Mouse (Mus musculus) embryonic facial prominence, embryonic 10.5 days (tissue): ENCODE results near the gene Cela1. TPM values are rescaled to one million over a fixed set of nuclear protein-coding genes. Genes with fewer than 3 reads are reported as not detected.

ENCODE experiments used
- DNase-seq: peaks from one replicate; pipeline ENCODE4 v3.0.0-alpha.2; 2017; ENCODE audit warnings: low spot score
- H3K27ac ChIP-seq: fragments of 300-500 bp; sonication (generic); replicated peaks from 2 replicates; pipeline ENCODE4 v1.5.1; 2016; ENCODE audit warnings: mild to moderate bottlenecking
- H3K27me3 ChIP-seq: fragments of 300-500 bp; sonication (generic); replicated peaks from 2 replicates; pipeline ENCODE4 v1.6.1; 2016; ENCODE audit warnings: low read depth, mild to moderate bottlenecking; ENCODE audit not compliant: poor library complexity, severe bottlenecking
- H3K36me3 ChIP-seq: fragments of 300-500 bp; sonication (generic); replicated peaks from 2 replicates; pipeline ENCODE4 v1.6.1; 2016; ENCODE audit warnings: mild to moderate bottlenecking, moderate library complexity
- H3K4me1 ChIP-seq: fragments of 300-500 bp; sonication (generic); 2 replicates; pipeline ENCODE4 v1.6.1; 2016
- H3K4me3 ChIP-seq: fragments of 300-500 bp; sonication (generic); 2 replicates; pipeline ENCODE4 v1.5.1; 2016; ENCODE audit warnings: mild to moderate bottlenecking, moderate library complexity
- H3K9me3 ChIP-seq: fragments of 300-500 bp; sonication (generic); 2 replicates; pipeline ENCODE4 v1.6.1; 2016; ENCODE audit warnings: mild to moderate bottlenecking
- WGBS: fragments of 180-500 bp; shearing (Covaris S2); methylation state at CpG from one replicate; pipeline ENCODE4 v1.1.7; 2016; 5-methylcytosine and 5-hydroxymethylcytosine counted together
- microRNA-seq: library from miRNA; unstranded; fragments of <30 nt; microRNA quantifications from one replicate; pipeline ENCODE4, GENCODE M21; 2017
- polyA plus RNA-seq: library from polyadenylated mRNA; unstranded; fragments of >200 nt; fragmentation: Nextera tagmentation; extraction: Ambion mirVana; gene quantifications from 2 replicates; pipeline ENCODE4 v1.2.1, GENCODE M21; 2016

Cela1 gene
- polyA plus RNA-seq, 1 experiment from 2014 or later, result 1.7 TPM

- Histone ChIP-seq H3K9me3 (no peaks in the 10 kb centered on the region), H3K4me3 (no peak overlapping the region), H3K27me3 (peaks cover 23% of the 10 kb centered on the region), H3K27ac (no peak overlapping the region), H3K4me1 (peaks cover 17% of the 10 kb centered on the region), H3K36me3 (no peaks in the 10 kb centered on the region)
- WGBS, result 14% methylated on average over 10 of the region's 10 CpGs
- DNase-seq, result no peak
Measured at GRCm38 (mm10) chr15:100627287-100627686, 60.4 kb downstream of the Cela1 start.

DNA sequence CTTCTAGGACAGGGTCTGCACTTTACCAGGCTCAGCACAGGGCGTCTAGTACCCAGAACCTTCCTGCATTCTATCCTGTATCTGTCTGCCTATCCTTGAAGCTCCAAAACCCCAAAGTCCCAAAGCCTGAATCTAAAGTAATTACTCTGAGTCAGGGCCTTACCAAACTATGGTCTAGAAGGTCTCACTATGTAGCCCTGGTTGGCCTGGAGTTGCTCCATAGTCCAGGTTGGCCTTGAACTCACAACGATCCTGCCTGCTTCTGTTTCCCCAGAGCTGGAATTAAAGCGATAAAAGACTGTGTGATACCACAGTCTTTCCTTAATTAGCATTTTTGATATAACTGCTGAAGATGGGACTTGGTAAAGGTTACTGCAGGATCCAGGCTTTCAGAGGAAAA lies 63.3 kb downstream of the Cela1 start:
- DNase-seq, result no peak
- peaks cover 7% of the 10 kb centered on the region for H3K27me3 ChIP-seq
- 89% methylated on average over 3 of the region's 3 CpGs for WGBS
- H3K27ac ChIP-seq, result no peak overlapping the region
- H3K4me3 ChIP-seq, result no peak overlapping the region
- no peaks in the 10 kb centered on the region for H3K9me3 ChIP-seq
- peaks cover 25% of the 10 kb centered on the region for H3K36me3 ChIP-seq
- peaks cover 17% of the 10 kb centered on the region for H3K4me1 ChIP-seq

Small RNA genes lying within 50 kb of the gene (microRNA-seq; reads per million reads assigned to microRNA genes)
- gene Mir6961, result not detected

Other genes starting within 250 kb of the Cela1 start
- 36.5 and 38.6 TPM in 2 replicates for gene Letmd1, start 218.9 kb downstream of the Cela1 start, polyA plus RNA-seq
- gene Csrnp2, start 192.4 kb downstream of the Cela1 start, polyA plus RNA-seq, result 24.2 and 25.4 TPM in 2 replicates
- 36.9 and 38.2 TPM in 2 replicates for gene Tfcp2, start 135.9 kb downstream of the Cela1 start, polyA plus RNA-seq
- 3.7 and 5.4 TPM in 2 replicates for gene Pou6f1, start 87.9 kb downstream of the Cela1 start, polyA plus RNA-seq
- 200 and 212 TPM in 2 replicates for gene Dazap2, start 72.6 kb downstream of the Cela1 start, polyA plus RNA-seq
- 4.9 and 7.3 TPM in 2 replicates for gene Smagp, start 51.0 kb downstream of the Cela1 start, polyA plus RNA-seq
- 2.1 and 4.0 TPM in 2 replicates for gene Bin2, start 18.4 kb downstream of the Cela1 start, polyA plus RNA-seq
- 0.05 and 0.16 TPM in 2 replicates for gene Galnt6, start 41.5 kb upstream of the Cela1 start, polyA plus RNA-seq
- 9.0 and 10.2 TPM in 2 replicates for gene Slc4a8, start 73.8 kb upstream of the Cela1 start, polyA plus RNA-seq
- 7.3 and 8.1 TPM in 2 replicates for gene Scn8a, start 181.9 kb upstream of the Cela1 start, polyA plus RNA-seq